Comparison of ENCODE assay signal across 18 mouse cellular contexts in genomic region chr2:51334437-51334836, GRCm38 (mm10).
A peak's percentile ranks its signal among the peaks of the same experiment; 100 is the strongest.
DNase-seq lines count a peak whose midpoint lies in the region; ATAC-seq and TF ChIP-seq lines count a peak whose summit lies in the region.
"Had no signal": no experiment of that assay in that cellular context is flagged by ENCODE, and none has a peak within 500 bp of the region (broad histone marks: within the 10 kb centered on the region; RNA-seq: fewer than 3 reads in every experiment).

No protein-coding gene starts in this region.

- no peak for ATAC-seq in hindbrain, embryonic 12.5 days (ENCODE audit: low FRiP score)
- no peak; the same call in 1 of the 2 replicates for ATAC-seq in midbrain, embryonic 14.5 days (ENCODE audit: low FRiP score, low TSS enrichment)
- ATAC-seq in liver, embryonic 11.5 days (replicated peaks; ENCODE audit: low FRiP score): no peak
- ATAC-seq: intestine, embryonic 15.5 days had no signal

- H3K36me3 ChIP-seq in hindbrain, embryonic 10.5 days: no peaks in the 10 kb centered on the region
- H3K36me3 ChIP-seq in hindbrain, embryonic 12.5 days: no peaks in the 10 kb centered on the region
- H3K36me3 ChIP-seq in midbrain, embryonic 14.5 days (ENCODE audit: control insufficient read depth, insufficient read depth, low read length): no peaks in the 10 kb centered on the region
- no peaks in the 10 kb centered on the region for H3K36me3 ChIP-seq in liver, embryonic 11.5 days (ENCODE audit: control insufficient read depth, insufficient read depth, low read length)
- H3K36me3 ChIP-seq: intestine, embryonic 15.5 days; kidney, embryonic 15.5 days; limb, embryonic 13.5 days; liver, embryonic 15.5 days had no signal

- no peak for TF ChIP-seq CTCF in brain, embryonic 14.5 days (IDR thresholded peaks at IDR 0.05; ENCODE audit: borderline replicate concordance, extremely low read depth, insufficient read depth, insufficient read length)

- H3K27ac ChIP-seq in hindbrain, embryonic 10.5 days: no peak overlapping the region; the same call in 1 of the 2 replicates
- no peak overlapping the region for H3K27ac ChIP-seq in hindbrain, embryonic 12.5 days
- 0 out of 2 replicates have a peak overlapping the region, but pooled peaks have one; percentile 3 for H3K27ac ChIP-seq in midbrain, embryonic 14.5 days (replicated peaks; ENCODE audit: low read depth, low read length)
- no peak overlapping the region for H3K27ac ChIP-seq in liver, embryonic 11.5 days (ENCODE audit: low read depth, low read length)
- H3K27ac ChIP-seq: heart, adult 2 months; intestine, embryonic 15.5 days; kidney, embryonic 15.5 days; limb, embryonic 13.5 days; liver, embryonic 15.5 days; macrophage had no signal

- peak; percentile 5 for DNase-seq in hindbrain, embryonic 10.5 days (ENCODE audit: low spot score)
- DNase-seq in brain, adult 2 months (ENCODE audit: low read depth, low spot score): peak; percentile 20
- peak; percentile 70 for DNase-seq in brain, embryonic 14.5 days (ENCODE audit: low read depth)
- peak; percentile 59 for DNase-seq in midbrain, embryonic 14.5 days
- no peak for DNase-seq in liver, embryonic 11.5 days (ENCODE audit: low spot score)
- no peak for DNase-seq in liver
- DNase-seq: adrenal gland, adult 8-10 months; cerebellum, adult 11 months; gastrocnemius, postnatal 10 days; heart, adult 2 months; heart, postnatal 36 days; kidney, postnatal 4 days had no signal

- H3K9me3 ChIP-seq in hindbrain, embryonic 10.5 days: no peaks in the 10 kb centered on the region
- H3K9me3 ChIP-seq in hindbrain, embryonic 12.5 days (replicated peaks): no peaks in the 10 kb centered on the region
- no peaks in the 10 kb centered on the region for H3K9me3 ChIP-seq in midbrain, embryonic 14.5 days (ENCODE audit: control insufficient read depth, low read length)
- H3K9me3 ChIP-seq in liver, embryonic 11.5 days (ENCODE audit: control insufficient read depth, low read length): no peaks in the 10 kb centered on the region
- H3K9me3 ChIP-seq: intestine, embryonic 15.5 days; kidney, embryonic 15.5 days; limb, embryonic 13.5 days; liver, embryonic 15.5 days had no signal

- H3K4me3 ChIP-seq in hindbrain, embryonic 10.5 days: no peak overlapping the region
- no peak overlapping the region for H3K4me3 ChIP-seq in hindbrain, embryonic 12.5 days
- H3K4me3 ChIP-seq in midbrain, embryonic 14.5 days (replicated peaks; ENCODE audit: low read depth, low read length): no peak overlapping the region
- H3K4me3 ChIP-seq in liver, embryonic 11.5 days (ENCODE audit: low read depth, low read length): no peak overlapping the region
- H3K4me3 ChIP-seq: heart, adult 2 months; intestine, embryonic 15.5 days; kidney, embryonic 15.5 days; limb, embryonic 13.5 days; liver, embryonic 15.5 days had no signal

- WGBS in hindbrain, embryonic 10.5 days: 42% methylated on average over 6 of the region's 6 CpGs
- WGBS in hindbrain, embryonic 12.5 days: 33% methylated on average over 6 of the region's 6 CpGs
- WGBS in midbrain, embryonic 14.5 days: 28% methylated on average over 6 of the region's 6 CpGs
- 74% methylated on average over 6 of the region's 6 CpGs for WGBS in liver, embryonic 11.5 days

- H3K9ac ChIP-seq in hindbrain, embryonic 12.5 days: no peak overlapping the region
- no peak overlapping the region for H3K9ac ChIP-seq in midbrain, embryonic 14.5 days (replicated peaks; ENCODE audit: low read length)
- H3K9ac ChIP-seq in liver, embryonic 11.5 days (ENCODE audit: low read depth, low read length): no peak overlapping the region
- H3K9ac ChIP-seq: intestine, embryonic 15.5 days; kidney, embryonic 15.5 days; limb, embryonic 13.5 days; liver, embryonic 15.5 days had no signal

- H3K4me1 ChIP-seq in hindbrain, embryonic 10.5 days (replicated peaks): peaks cover 11% of the 10 kb centered on the region
- H3K4me1 ChIP-seq in hindbrain, embryonic 12.5 days: peaks cover 9% of the 10 kb centered on the region; the same call in 1 of the 2 replicates
- H3K4me1 ChIP-seq in midbrain, embryonic 14.5 days (ENCODE audit: control insufficient read depth, insufficient read depth, low read length): peaks cover 8% of the 10 kb centered on the region; the same call in 1 of the 2 replicates
- H3K4me1 ChIP-seq in liver, embryonic 11.5 days (replicated peaks; ENCODE audit: control insufficient read depth, insufficient read depth, low read length): no peaks in the 10 kb centered on the region
- H3K4me1 ChIP-seq: intestine, embryonic 15.5 days; kidney, embryonic 15.5 days; liver, embryonic 15.5 days had no signal

- no peak for TF ChIP-seq POLR2A in brain, embryonic 14.5 days (IDR thresholded peaks at IDR 0.05; ENCODE audit: borderline replicate concordance, extremely low read depth, insufficient read depth, insufficient read length, poor library complexity, severe bottlenecking)

- H3K4me2 ChIP-seq in hindbrain, embryonic 12.5 days (replicated peaks): no peak overlapping the region
- H3K4me2 ChIP-seq in midbrain, embryonic 14.5 days (ENCODE audit: low read length): no peak overlapping the region
- H3K4me2 ChIP-seq in liver, embryonic 11.5 days: no peak overlapping the region
- H3K4me2 ChIP-seq: intestine, embryonic 15.5 days; kidney, embryonic 15.5 days; limb, embryonic 13.5 days; liver, embryonic 15.5 days had no signal

- H3K27me3 ChIP-seq in hindbrain, embryonic 10.5 days (ENCODE audit: insufficient read depth, poor library complexity, severe bottlenecking): no peaks in the 10 kb centered on the region
- H3K27me3 ChIP-seq in hindbrain, embryonic 12.5 days: no peaks in the 10 kb centered on the region
- H3K27me3 ChIP-seq in midbrain, embryonic 14.5 days (ENCODE audit: control insufficient read depth, insufficient read depth, low read length): no peaks in the 10 kb centered on the region
- H3K27me3 ChIP-seq in liver, embryonic 11.5 days (replicated peaks; ENCODE audit: control insufficient read depth, insufficient read depth, low read length): no peaks in the 10 kb centered on the region
- H3K27me3 ChIP-seq: intestine, embryonic 15.5 days; kidney, embryonic 15.5 days; limb, embryonic 13.5 days; liver, embryonic 15.5 days had no signal

Comparison
In these comparisons a context has a peak if more than half of its experiments do, and no peak if none do; other contexts are left out.
1. DNase-seq: peak in hindbrain, embryonic 10.5 days (single experiment), brain, adult 2 months (single experiment), brain, embryonic 14.5 days (single experiment) and midbrain, embryonic 14.5 days (single experiment); none in liver, embryonic 11.5 days (single experiment) and liver (single experiment).